ENCODE assay signal across 20 mouse cellular contexts in genomic region chr4:139179218-139179617, GRCm38 (mm10). TPM values are rescaled to one million over a fixed set of nuclear protein-coding genes. Genes with fewer than 3 reads are reported as not detected.
A peak's percentile ranks its signal among the peaks of the same experiment; 100 is the strongest.
DNase-seq lines count a peak whose midpoint lies in the region; ATAC-seq lines count a peak whose summit lies in the region.
"Had no signal": no experiment of that assay in that cellular context is flagged by ENCODE, and none has a peak within 500 bp of the region (broad histone marks: within the 10 kb centered on the region; RNA-seq: fewer than 3 reads in every experiment).

No protein-coding gene starts in this region.

- H3K27me3 ChIP-seq in limb, embryonic 12.5 days: no peaks in the 10 kb centered on the region
- no peaks in the 10 kb centered on the region for H3K27me3 ChIP-seq in limb, embryonic 10.5 days (ENCODE audit: low read depth, poor library complexity, severe bottlenecking)
- no peaks in the 10 kb centered on the region for H3K27me3 ChIP-seq in liver, embryonic 12.5 days (replicated peaks)
- no peaks in the 10 kb centered on the region for H3K27me3 ChIP-seq in stomach, embryonic 16.5 days (ENCODE audit: control insufficient read depth, insufficient read depth, low read length)
- H3K27me3 ChIP-seq: CH12.LX; embryonic facial prominence, embryonic 12.5 days; forebrain, embryonic 13.5 days; kidney, embryonic 15.5 days; midbrain, embryonic 15.5 days; neural tube, embryonic 15.5 days had no signal

- ATAC-seq in limb, embryonic 12.5 days (ENCODE audit: insufficient number of reproducible peaks, insufficient read depth, low FRiP score, low TSS enrichment, low read depth): no peak
- no peak for ATAC-seq in liver, embryonic 12.5 days
- no peak for ATAC-seq in stomach, embryonic 16.5 days (ENCODE audit: insufficient read depth, low FRiP score)
- ATAC-seq: forebrain, embryonic 13.5 days; midbrain, embryonic 15.5 days had no signal

- 0 out of 2 replicates have a peak overlapping the region, but pooled peaks have one; percentile 47 for H3K27ac ChIP-seq in limb, embryonic 12.5 days
- H3K27ac ChIP-seq in limb, embryonic 10.5 days: no peak overlapping the region
- 0 out of 2 replicates have a peak overlapping the region, but pooled peaks have one; percentile 23 for H3K27ac ChIP-seq in liver, embryonic 12.5 days
- H3K27ac ChIP-seq in stomach, embryonic 16.5 days (ENCODE audit: low read length): peak overlapping the region; percentile 63; the same call in 1 of the 2 replicates
- H3K27ac ChIP-seq: embryonic facial prominence, embryonic 12.5 days; forebrain, embryonic 13.5 days; hindbrain, embryonic 10.5 days; kidney, embryonic 15.5 days; midbrain, embryonic 15.5 days; neural tube, embryonic 15.5 days had no signal

- DNase-seq in limb, embryonic 10.5 days (ENCODE audit: low spot score): no peak
- DNase-seq in R1 (ENCODE audit: low read depth, low spot score): peak; percentile 59
- no peak for DNase-seq in adrenal gland, adult 18-20 months (ENCODE audit: low spot score in 2 of 2)
- DNase-seq in right cerebral cortex, postnatal 36 days (ENCODE audit: low spot score in 2 of 2): no peak
- DNase-seq: adrenal gland, postnatal 10 days; cerebellum, adult 9-10 months; gastrocnemius, postnatal 14 days; thymus, postnatal 36 days had no signal

- H3K36me3 ChIP-seq in limb, embryonic 12.5 days: no peaks in the 10 kb centered on the region
- H3K36me3 ChIP-seq in limb, embryonic 10.5 days: no peaks in the 10 kb centered on the region
- H3K36me3 ChIP-seq in liver, embryonic 12.5 days: no peaks in the 10 kb centered on the region
- H3K36me3 ChIP-seq in stomach, embryonic 16.5 days (ENCODE audit: control insufficient read depth, insufficient read depth, low read length): no peaks in the 10 kb centered on the region
- H3K36me3 ChIP-seq: embryonic facial prominence, embryonic 12.5 days; hindbrain, embryonic 10.5 days; kidney, embryonic 15.5 days; midbrain, embryonic 15.5 days; neural tube, embryonic 15.5 days had no signal

- no peak overlapping the region for H3K4me2 ChIP-seq in limb, embryonic 12.5 days
- no peak overlapping the region for H3K4me2 ChIP-seq in liver, embryonic 12.5 days
- H3K4me2 ChIP-seq in stomach, embryonic 16.5 days (ENCODE audit: low read depth, low read length): no peak overlapping the region
- H3K4me2 ChIP-seq: embryonic facial prominence, embryonic 12.5 days; forebrain, embryonic 13.5 days; kidney, embryonic 15.5 days; midbrain, embryonic 15.5 days; neural tube, embryonic 15.5 days had no signal

- H3K9ac ChIP-seq in limb, embryonic 12.5 days (replicated peaks): no peak overlapping the region
- no peak overlapping the region for H3K9ac ChIP-seq in liver, embryonic 12.5 days
- H3K9ac ChIP-seq in stomach, embryonic 16.5 days (ENCODE audit: low read length): no peak overlapping the region
- H3K9ac ChIP-seq: embryonic facial prominence, embryonic 12.5 days; forebrain, embryonic 13.5 days; kidney, embryonic 15.5 days; midbrain, embryonic 15.5 days; neural tube, embryonic 15.5 days had no signal

- H3K9me3 ChIP-seq in limb, embryonic 12.5 days: peaks cover 10% of the 10 kb centered on the region; the same call in 1 of the 2 replicates
- peaks cover 2% of the 10 kb centered on the region; the same call in 1 of the 2 replicates for H3K9me3 ChIP-seq in limb, embryonic 10.5 days (replicated peaks)
- H3K9me3 ChIP-seq in liver, embryonic 12.5 days (replicated peaks): peaks cover 13% of the 10 kb centered on the region; the same call in 1 of the 2 replicates
- H3K9me3 ChIP-seq in stomach, embryonic 16.5 days (replicated peaks; ENCODE audit: control insufficient read depth, low read length): 0 out of 2 replicates have a peak, but pooled peaks cover 5% of the 10 kb centered on the region
- H3K9me3 ChIP-seq: kidney, embryonic 15.5 days; midbrain, embryonic 15.5 days; neural tube, embryonic 15.5 days had no signal

- H3K4me1 ChIP-seq in limb, embryonic 12.5 days (replicated peaks): peaks cover 4% of the 10 kb centered on the region
- peaks cover 12% of the 10 kb centered on the region; the same call in 1 of the 2 replicates for H3K4me1 ChIP-seq in limb, embryonic 10.5 days
- H3K4me1 ChIP-seq in liver, embryonic 12.5 days: peaks cover 19% of the 10 kb centered on the region
- peaks cover 23% of the 10 kb centered on the region for H3K4me1 ChIP-seq in stomach, embryonic 16.5 days (ENCODE audit: control insufficient read depth, insufficient read depth, low read length)
- H3K4me1 ChIP-seq: forebrain, embryonic 13.5 days; midbrain, embryonic 15.5 days had no signal

- 79% methylated on average over 2 of the region's 2 CpGs for WGBS in limb, embryonic 12.5 days
- 80% methylated on average over 2 of the region's 2 CpGs for whole genome bisulfite sequencing in limb, embryonic 10.5 days
- whole genome bisulfite sequencing in liver, embryonic 12.5 days (ENCODE audit: insufficient replicate concordance): 50% methylated on average over 2 of the region's 2 CpGs
- WGBS in stomach, embryonic 16.5 days: 76% methylated on average over 2 of the region's 2 CpGs

- no peak overlapping the region for H3K4me3 ChIP-seq in limb, embryonic 12.5 days (replicated peaks)
- H3K4me3 ChIP-seq in limb, embryonic 10.5 days: no peak overlapping the region
- no peak overlapping the region for H3K4me3 ChIP-seq in liver, embryonic 12.5 days
- no peak overlapping the region for H3K4me3 ChIP-seq in stomach, embryonic 16.5 days (replicated peaks; ENCODE audit: low read length)
- H3K4me3 ChIP-seq: embryonic facial prominence, embryonic 12.5 days; erythroblast, embryonic 14.5 days; forebrain, embryonic 13.5 days; hindbrain, embryonic 10.5 days; kidney, embryonic 15.5 days; midbrain, embryonic 15.5 days; myocyte; neural tube, embryonic 15.5 days had no signal

RNA-seq across cellular contexts. Expression of gene Capzb, which starts 13.5 kb away (rescaled TPM):
- polyA plus RNA-seq in limb, embryonic 12.5 days (2016; fragmentation: Nextera tagmentation; extraction: Ambion mirVana): 386 and 390 TPM in 2 replicates
- polyA plus RNA-seq in limb, embryonic 10.5 days (2016; fragmentation: Nextera tagmentation; extraction: Ambion mirVana): 385 and 390 TPM in 2 replicates
- polyA plus RNA-seq in liver, embryonic 12.5 days (2016; fragmentation: Nextera tagmentation; extraction: Ambion mirVana): 208 and 209 TPM in 2 replicates
- 421 and 434 TPM in 2 replicates for polyA plus RNA-seq in stomach, embryonic 16.5 days (2015; fragmentation: Nextera tagmentation; extraction: Ambion mirVana)
- 100 to 1,000 TPM; 351 to 362 TPM for total RNA-seq in adrenal gland, adult 18-20 months (2021)

RNA-seq across cellular contexts. Expression of gene Minos1, which starts 48.3 kb away (rescaled TPM):
- polyA plus RNA-seq in limb, embryonic 12.5 days (2016; fragmentation: Nextera tagmentation; extraction: Ambion mirVana): 476 and 492 TPM in 2 replicates
- polyA plus RNA-seq in limb, embryonic 10.5 days (2016; fragmentation: Nextera tagmentation; extraction: Ambion mirVana): 393 and 402 TPM in 2 replicates
- 401 and 406 TPM in 2 replicates for polyA plus RNA-seq in liver, embryonic 12.5 days (2016; fragmentation: Nextera tagmentation; extraction: Ambion mirVana)
- 442 and 560 TPM in 2 replicates for polyA plus RNA-seq in stomach, embryonic 16.5 days (2015; fragmentation: Nextera tagmentation; extraction: Ambion mirVana)
- total RNA-seq in adrenal gland, adult 18-20 months (2021): 100 to 1,000 TPM; 380 to 443 TPM
